In the genomic region with DNA sequence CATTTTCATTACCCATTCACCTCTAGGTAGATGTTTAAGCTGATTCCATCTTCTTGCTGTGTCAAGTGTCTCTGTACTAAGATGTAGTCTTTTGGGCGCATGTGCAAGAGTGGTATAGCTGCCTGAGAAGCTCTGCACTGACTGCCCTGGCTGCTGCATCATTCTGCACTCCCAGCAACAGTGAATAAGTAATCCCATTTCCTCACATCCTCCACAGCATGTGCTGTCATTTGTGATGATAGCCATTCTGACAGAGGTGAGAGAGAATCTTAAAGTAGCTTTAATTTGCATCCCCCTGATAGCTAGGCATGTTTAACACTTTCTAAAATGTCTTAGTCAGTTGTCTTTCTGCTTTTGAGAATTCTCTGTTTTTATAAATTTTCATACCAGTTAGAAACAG, we compare ENCODE assay signal across 18 mouse cellular contexts.
DNase-seq lines count a peak whose midpoint lies in the region; ATAC-seq lines count a peak whose summit lies in the region.
"Had no signal": no experiment of that assay in that cellular context is flagged by ENCODE, and none has a peak within 500 bp of the region (broad histone marks: within the 10 kb centered on the region; RNA-seq: fewer than 3 reads in every experiment).

No protein-coding gene starts in this region.

- intact Hi-C loops in left cerebral cortex, postnatal 10 days (cut with DNase I): no loop called here
- intact Hi-C loops in left cerebral cortex, postnatal 14 days (cut with DNase I): no loop called here

- ATAC-seq in frontal cortex, adult (ENCODE audit: low TSS enrichment): peak; percentile 86
- ATAC-seq: hindbrain, embryonic 16.5 days; intestine, embryonic 15.5 days; liver, postnatal 0 days; lung, postnatal 0 days had no signal

- DNase-seq in left cerebral cortex, adult 11 months (ENCODE audit: low spot score): peak; percentile 36
- no peak for DNase-seq in left cerebral cortex, postnatal 10 days (ENCODE audit: extremely low spot score in 1 of 2, low spot score in 2 of 2)
- peak; percentile 26 to 43 for DNase-seq in left cerebral cortex, postnatal 14 days (ENCODE audit: low spot score in 2 of 2)
- peak; percentile 6 to 53 for DNase-seq in right cerebral cortex, postnatal 36 days (ENCODE audit: low spot score in 2 of 2)
- no peak for DNase-seq in testis, postnatal 14 days (ENCODE audit: low spot score)
- no peak for DNase-seq in thymus, postnatal 14 days
- DNase-seq: adrenal gland, postnatal 25 days; cerebellum, adult 11 months; cerebellum, adult 9-11 months; gastrocnemius, adult 2 months; kidney, adult 9 months; kidney, postnatal 14 days; liver, postnatal 0 days; thymus, postnatal 25 days had no signal

Comparison
In these comparisons a context has a peak if more than half of its experiments do, and no peak if none do; other contexts are left out.
1. DNase-seq: peak in left cerebral cortex, adult 11 months (single experiment), left cerebral cortex, postnatal 14 days (2 of 2) and right cerebral cortex, postnatal 36 days (2 of 2); none in left cerebral cortex, postnatal 10 days (0 of 2), testis, postnatal 14 days (single experiment) and thymus, postnatal 14 days (single experiment).